Mouse (Mus musculus) lung, postnatal 14 days (tissue): ENCODE measurements around the gene Aip.

Source experiments
- DNase-seq: peaks from one replicate; pipeline ENCODE4 v3.0.0; 2021

The Aip gene

DNA sequence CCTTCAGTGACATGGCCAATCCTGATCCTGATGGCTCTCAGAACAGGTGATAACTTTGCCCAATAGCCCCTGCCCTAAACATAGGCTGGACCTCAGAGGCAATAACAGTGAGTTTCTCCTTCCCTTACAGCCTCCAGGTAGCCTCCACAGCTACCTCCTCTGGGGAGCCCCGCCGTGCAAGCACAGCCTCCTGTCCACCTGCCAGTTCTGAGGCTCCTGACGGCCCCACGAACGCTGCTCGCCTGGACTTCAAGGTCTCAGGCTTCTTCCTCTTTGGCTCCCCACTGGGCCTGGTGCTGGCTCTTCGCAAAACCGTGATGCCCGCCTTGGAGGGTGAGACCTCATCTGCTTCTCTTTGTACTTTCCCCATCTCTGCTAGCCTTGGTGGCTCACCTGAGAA, 17.1 kb downstream of the Aip start:
- no peak for DNase-seq

DNA sequence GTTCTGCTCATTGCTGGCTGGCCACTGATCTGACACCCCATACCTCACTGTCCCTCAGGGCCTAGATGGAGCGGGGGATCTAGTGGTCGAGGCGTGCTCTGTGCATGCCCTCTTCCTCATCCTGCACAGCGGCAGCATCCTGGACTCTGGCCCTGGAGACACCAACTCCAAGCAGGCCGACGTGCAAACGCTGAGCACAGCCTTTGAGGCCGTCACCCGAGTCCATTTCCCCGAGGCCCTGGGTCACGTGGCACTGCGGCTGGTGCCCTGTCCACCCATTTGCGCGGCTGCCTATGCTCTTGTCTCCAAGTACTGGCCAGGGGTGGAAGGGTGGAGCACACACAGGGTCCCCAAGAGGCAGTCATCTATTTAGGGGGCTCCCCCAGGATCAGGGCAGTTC, 19.0 kb downstream of the Aip start:
- DNase-seq = no peak

DNA sequence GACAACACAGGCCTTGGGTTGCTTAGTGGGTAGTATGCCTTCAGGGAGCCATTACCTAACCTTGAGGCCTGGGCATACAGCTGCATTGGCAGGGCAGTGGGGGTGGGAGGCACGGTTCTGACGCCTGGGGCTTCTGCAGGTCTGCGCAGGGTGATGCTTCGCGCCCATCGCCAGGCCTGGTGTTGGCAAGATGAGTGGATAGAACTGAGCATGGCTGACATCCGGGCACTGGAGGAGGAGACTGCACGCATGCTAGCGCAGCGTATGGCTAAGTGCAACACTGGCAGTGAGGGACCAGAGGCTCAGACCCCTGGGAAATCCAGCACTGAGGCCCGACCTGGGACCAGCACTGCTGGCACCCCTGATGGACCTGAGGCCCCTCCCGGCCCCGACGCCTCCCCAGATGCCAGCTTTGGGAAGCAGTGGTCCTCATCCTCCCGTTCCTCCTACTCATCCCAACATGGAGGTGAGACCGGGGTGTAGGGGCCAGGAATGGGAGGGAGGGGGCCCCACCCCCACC, 20.9 kb downstream of the Aip start:
- DNase-seq = no peak

DNA sequence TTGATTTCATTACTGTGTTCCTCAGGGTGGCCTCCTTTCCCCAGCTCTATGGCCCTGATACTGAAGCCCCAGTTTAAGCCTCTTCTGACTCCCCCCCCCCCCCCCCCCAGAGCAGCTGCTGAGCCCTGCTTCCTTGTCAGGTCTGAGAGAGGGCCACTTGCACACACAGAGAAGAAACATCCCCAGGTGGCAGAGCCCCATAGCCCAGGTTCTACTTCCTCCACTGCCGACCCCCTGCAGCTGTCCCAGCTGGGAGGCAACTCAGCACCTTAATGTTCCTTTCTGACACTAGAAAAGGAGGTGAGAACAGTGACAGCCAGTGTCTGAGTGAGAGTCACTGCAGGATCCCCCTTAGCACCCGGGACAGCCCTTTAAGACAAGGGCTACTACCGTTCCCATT, 21.9 kb downstream of the Aip start:
- no peak for DNase-seq

DNA sequence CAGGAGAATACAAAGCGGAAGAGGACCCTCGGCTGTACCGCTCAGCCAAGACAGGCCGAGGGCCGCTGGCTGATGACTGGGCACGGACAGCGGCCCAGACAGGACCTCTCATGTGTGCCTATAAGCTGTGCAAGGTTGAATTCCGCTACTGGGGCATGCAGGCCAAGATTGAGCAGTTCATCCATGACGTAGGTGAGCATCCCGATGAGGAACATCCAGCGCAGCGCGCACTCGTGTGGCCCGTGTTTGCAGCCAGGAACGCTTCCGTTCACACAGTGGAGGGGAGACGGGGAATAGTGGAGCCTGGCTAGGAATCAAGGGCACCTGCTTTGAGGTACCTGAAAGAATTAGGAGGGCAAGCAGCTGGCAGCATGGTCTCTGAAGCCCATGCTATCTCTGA, 22.4 kb downstream of the Aip start:
- no peak for DNase-seq

DNA sequence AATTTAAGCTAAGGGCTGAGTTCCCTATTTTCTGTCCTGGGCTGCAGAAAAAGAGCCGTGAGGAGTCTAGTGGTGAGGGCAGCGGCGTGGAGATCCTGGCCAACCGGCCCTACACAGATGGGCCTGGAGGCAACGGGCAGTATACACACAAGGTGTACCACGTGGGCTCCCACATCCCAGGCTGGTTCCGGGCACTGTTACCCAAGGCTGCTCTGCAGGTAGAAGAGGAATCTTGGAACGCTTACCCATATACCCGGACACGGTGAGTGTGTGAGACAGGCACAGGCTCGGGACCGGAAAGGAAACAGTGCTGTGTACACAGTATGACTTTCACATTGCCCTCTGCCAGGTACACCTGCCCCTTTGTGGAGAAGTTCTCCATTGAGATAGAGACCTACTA, 23.0 kb downstream of the Aip start:
- DNase-seq = no peak

DNA sequence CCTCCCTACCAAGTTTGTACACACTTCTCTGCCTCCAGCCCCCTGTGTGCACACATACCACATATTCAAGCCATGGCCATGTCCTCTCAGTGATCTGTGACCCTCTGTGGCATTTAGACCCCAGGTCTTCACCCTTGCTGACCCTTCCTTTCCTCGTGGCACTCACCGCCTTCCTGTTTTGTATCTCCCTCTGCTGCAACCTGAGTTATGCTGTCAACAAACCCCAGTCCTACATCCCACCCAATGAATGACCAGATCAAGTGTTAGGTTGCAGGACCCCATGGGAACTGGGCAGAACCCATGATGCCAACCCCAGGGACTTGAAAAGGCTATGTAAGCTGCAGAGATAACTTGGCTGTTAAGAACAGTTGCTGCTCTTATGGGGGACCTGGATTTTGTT, 23.6 kb downstream of the Aip start:
- no peak for DNase-seq

DNA sequence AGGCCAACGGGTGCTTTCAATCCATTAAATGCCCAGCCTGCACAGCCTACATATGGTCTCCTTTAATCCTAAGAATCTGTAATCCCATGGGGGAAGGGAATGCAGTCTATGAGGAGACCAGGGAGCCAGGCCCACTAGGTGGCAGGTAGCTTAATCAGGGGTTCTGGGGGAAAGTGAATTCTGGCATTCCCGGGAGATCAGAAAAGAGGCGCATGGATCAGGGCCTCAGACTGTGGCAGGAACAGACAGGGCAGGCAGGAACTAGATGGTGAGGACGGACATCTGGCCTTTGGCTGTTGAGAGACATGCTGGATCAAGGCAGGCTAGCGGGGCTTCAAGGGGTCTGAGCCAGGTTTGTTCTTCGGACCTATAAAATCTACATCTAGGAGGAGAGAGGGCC, 24.2 kb downstream of the Aip start:
- DNase-seq = no peak

DNA sequence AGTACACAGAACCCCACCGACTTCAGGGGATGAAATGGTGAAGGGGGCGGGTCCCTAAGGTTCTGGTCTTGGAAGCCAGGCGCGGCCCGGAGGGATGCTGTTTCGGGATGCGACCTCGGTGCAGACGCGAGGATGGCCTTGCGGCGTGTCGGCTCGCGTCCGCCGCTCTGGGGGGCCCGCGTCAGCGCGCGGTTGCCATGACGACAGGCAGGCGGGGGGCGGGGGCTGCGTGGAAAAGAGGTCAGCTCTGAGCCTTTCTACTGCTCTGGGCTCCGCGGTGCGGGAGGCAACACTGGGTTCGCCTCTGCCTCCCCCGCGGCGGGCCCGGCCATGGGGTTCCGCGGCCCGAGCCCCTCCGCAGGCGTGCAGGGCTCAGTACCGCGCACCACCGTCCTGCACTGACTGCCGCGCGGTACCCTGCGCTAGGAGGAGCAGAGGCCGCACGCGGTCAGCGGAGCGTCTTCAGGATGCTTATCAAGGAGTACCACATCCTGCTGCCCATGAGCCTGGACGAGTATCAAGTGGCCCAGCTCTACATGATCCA, 24.9 kb downstream of the Aip start:
- no peak for DNase-seq

DNA sequence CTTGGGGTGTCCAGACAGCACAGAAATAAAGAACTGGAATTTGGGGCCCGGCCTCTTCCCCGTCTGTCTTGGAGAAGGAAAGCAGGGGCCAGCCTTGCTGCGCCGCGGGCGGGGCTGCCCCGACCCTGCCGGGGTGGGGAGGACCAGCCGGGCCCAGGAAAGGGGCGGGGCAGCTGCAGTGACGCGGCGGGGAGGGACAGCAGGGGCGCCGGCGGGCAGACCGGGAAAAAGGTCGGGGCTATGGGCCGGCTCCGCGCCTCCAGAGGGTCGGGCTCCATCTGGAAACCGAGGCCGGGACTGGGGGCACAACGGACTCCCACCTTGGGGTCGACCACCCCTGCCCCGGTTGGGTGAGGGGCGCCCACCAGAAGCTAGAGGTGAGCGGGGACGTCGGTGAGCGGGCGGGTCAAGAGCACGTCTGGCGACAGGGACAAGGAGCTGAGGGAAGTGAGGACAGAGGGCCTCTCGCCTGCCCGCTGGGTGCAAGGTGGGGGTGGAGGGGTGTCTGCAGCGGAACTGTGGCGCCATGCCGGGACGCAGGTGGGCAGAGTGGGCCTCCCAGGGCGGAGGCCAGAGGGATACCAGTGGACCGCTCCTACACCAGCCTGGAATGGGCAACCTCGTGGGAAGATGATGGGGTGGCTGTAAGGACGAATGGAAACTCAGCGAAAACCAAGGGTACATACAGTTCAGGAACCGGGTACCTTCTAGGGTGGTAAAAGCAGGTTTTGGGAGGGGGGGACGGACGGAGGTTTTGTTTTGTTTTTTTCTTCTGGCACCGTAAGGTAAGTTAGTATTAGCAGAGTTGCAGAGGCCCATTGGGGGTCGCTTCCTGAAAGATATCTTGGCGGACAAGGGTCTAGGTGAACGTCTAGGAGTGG, 25.6 kb downstream of the Aip start, which contains the start of gene Pitpnm1:
Gene Pitpnm1, plus strand, starts transcription at position 162 of the 881 bp plus-strand sequence.
- peak; percentile 85 for DNase-seq

DNA sequence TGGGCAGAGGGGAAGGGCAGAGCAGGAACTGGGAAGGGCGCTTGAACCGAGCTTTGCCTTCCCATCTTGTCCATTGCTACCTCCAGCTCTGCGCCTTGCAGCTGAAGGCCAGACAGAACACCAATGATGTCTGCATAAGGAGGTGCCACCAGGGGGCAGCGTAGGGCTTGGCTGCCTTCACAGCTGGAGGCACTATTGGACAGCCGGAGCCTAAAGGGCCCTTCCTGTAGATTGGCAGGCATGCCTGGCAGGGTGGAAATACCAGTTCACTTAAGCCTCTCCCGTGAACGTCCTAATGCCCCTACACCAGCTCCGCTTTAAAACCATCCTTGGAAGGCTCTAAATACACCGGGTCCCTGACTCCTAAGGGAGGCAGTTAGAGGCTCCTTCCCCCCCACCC, 26.6 kb downstream of the Aip start:
- DNase-seq = peak; percentile 98

DNA sequence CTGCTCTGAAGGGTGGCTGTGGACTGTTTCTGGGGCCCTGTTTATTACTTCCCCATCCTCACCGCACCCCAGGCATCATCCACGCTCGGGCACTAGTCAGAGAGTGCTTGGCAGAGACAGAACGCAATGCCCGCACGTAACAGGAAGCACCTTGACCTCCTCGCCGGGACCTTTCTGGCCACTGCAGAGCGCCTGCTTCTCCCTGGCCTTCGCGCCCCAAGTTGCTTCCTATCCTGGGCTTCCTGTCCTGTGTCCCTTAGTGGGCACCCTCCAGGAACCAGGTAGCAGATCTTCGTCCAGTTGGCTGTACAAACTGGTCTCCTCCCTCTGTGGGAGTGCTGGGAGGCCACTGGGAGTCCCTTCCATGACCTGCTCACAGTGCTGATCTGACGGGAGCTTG, 27.2 kb downstream of the Aip start:
- no peak for DNase-seq

DNA sequence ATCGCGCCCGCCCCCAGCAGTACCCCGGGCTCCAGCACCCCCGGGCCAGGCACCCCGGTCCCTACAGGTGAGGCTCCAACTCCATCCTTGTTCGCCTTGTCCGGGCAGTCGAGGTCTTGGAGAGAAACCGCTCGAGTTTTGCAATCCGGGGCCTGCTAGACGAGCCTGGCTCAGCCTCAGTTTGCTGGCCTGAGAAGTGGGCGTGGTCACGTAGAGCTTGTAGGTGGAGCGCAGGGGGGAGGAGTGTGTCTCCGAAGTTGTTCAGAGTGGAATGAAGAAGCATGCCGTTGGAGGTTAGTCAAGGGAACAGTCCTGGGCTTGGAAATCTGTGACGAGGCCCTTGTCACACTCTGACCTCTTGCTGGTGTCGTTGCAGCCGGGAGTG, 28.2 kb downstream of the Aip start:
- DNase-seq = peak; percentile 84

DNA sequence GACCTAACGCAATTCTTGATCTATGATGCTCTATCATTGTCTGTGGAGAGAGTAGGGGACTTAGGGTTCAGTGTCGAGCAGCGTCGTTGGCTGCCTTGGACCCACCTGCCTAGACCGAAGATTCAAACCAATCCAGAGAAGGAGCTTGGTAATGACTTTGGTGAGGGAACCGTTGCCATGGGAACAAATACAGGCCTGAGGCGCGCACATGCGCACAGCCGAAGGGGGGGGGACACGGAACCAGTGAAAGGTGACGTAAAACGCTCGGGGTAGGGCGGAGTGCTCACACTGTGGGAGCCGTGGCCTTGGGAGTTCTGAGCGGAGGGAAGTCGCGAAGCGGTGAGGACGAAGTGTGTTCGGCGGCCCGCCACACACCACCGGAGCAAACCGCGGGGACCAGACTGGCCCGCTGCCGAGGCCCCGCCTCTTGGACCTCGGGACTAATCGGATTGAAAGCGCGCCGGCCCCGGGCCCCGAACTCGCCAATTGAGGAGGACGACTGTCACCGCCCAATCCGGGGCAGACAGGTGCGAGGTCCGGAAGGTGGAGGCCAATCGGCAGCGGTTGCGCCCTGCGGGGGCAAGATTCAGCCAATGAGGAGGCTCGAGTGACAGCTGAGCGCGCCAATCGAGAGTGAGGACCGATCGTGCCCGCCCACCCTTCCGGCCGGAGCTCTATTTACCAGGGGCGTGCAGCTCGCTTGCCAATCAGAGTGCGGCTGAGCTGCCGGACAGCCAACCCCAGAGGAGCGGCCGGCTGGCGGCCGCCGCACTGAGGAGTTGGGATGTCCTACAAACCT, 28.8 kb downstream of the Aip start, which contains the start of gene Cdk2ap2:
Gene Cdk2ap2, plus strand, starts transcription at position 541 of the 799 bp plus-strand sequence.
- peak; percentile 99 for DNase-seq

DNA sequence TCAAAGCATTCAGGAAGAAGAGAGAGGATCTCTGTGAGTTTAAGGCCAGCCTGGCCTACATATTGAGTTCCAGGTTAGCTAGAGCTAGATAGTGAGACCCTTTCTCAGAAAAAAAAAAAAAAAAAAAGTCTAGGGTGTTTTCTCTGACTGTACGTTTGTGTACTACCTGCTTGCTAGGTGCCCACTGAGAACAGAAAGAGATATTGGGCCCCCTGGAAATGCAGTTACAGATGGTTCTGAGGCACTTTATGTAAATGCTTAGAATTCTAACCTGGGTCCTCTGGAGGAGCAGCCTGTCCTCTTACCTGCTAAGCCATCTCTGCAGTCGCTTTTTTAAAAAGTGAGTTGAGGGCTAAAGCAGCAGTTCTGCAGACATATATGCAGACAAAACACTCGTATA, 29.9 kb downstream of the Aip start:
- DNase-seq = no peak

DNA sequence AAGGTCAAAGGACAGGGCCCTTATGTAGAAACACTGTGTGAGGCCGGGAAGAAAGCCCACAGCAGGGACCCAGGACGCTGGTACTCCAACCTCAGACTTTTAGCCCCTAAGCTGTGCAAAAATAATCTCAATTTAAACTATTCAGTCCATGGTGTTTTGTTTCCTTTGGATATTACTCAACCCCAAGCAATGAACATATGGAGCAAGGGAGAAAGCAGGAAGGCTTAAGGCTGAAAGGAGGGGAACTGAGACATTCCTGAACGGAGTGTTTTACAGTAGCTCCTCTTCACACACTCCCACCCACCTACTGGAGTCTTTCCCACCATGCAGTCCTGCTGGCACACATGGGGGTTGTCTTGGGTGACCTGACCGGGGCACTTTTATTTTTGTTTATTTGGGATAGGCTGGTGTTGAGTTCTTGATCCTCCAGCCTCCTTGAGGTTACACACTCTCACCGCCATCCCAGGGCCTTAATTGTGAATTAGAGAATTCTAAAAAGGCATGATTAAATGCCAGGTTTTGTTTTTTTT, 30.8 kb downstream of the Aip start:
- no peak for DNase-seq

DNA sequence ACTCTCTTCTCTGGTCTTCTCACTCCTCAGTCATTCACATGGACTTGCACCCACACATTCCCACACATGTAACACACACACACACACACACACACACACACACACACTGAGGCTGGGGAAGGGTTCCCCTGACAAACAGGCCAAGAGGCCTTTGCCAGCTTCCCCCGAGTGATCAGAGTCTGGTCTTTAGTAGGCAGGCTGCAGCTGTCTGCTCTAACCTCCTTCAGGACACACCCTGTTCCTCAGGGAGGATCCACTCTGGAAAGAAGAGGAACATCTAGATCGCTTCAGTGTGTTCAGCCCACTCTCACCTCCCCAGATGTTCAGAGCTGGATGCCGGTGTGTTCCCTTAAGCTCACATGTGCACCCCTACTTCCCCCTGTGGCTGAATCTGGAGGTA, 31.3 kb downstream of the Aip start:
- no peak for DNase-seq

DNA sequence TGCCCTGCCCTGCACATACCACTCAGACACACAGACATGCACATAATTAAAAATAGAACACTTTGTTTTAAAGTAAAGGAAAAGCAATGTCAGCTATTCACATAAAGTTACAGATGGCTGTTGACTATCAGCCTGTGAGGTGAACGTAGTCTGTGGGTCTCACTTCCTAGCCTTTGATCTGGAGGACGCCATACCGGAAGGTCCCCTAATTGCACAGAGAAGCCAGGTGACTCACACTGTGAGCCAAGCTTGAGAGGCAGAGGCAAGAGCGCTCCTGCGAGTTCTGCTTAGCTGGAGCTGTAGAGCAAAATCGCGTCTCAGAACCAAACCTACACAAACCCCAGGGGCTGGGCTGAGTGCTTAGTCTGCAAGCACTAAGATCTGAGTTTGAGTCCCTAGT, 31.9 kb downstream of the Aip start:
- no peak for DNase-seq

DNA sequence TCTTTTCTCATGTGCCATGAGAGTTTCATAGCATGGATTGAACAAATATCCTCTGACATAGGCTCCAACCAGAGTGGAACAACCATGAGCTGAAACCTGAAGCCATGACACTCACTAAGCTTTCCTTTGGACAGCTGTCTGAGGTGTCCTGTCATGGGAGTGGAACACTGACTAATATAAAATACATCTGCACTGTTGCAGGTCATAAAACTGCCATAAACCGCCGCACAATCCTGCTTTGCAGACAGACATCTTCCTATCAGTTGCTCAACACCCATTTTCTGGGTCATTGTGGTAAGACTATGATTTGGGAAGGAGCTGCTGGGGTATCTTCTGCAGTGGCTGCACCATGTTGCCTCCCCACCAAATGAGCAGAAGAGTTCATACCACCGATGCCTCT, 32.9 kb downstream of the Aip start:
- DNase-seq = no peak

DNA sequence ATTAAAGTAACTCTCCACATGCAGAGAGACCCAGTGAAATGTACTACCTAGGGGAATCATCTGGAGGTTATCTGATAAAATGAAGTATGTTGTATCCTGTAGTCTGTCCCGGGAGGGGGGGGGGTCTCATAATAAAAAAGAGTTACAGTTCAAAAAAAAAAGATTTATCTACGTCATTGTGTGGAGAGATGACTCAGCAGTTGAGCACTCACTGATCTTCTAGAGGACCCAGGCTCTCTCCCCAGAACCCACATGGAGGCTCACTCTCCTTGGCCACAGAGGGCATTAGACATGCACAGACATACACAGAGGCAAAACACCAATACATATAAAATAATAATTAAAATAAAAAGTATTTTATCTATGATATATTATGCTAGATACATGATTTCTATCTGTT, 34.3 kb downstream of the Aip start:
- no peak for DNase-seq

DNA sequence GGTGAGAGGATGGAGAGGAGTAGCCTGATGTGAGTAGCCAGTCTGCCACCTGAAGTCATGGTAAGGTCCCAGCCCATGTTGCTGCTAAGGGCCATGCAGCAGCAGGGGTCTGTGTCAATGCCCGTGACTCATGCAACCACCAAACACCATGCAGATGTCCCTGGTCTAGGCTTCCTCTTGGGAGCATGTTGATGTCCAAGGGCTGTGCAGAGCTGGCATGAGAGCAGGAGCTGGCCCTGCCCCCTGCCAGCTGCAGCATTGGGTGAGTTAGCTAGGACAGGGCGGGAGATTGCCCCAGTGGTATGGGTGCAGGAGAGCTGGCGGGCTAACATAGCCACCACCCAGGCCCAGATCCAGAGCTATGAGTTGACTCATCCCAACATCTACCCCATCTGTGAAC, 35.2 kb downstream of the Aip start:
- no peak for DNase-seq

DNA sequence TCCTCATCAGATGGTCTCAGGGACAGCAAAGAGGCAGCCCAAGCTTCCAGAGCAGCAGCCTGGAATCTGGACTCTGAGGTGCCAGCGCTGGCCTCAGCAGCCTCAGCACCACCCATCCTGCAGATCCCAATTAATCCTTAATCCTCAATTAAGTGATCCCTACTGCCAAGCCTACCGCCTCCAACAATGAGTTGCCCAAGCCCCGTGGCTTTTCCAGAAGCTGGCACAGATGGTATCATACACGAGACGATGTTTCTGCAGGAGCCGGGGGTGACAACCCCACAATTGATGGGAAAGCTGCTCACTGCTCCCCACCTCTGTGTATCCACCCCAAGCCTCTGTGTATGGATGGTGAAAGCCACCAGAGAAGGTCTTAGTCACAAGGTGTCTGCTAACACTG, 36.5 kb downstream of the Aip start:
- DNase-seq = no peak

DNA sequence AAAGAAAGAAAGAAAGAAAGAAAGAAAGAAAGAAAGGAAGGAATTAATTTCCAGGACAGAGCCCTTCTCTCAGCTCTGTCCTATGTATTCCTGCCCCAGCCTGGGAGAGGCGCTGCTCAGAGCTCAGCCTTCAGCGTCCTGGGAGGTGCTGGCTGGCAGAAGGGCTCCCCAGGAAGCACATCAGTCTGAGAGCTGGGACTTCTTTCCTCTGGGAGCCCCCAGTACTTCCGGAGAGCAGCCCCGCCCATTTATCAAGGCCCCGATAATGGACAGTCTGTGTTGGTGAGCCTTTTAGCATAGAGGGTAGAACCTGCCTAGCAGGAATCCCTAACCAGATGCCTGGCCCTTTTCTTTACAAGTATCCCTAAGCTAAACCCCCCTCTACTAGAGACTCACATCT, 37.5 kb downstream of the Aip start:
- no peak for DNase-seq
